Mouse (Mus musculus) liver, adult 2 months (tissue): ENCODE measurements around the gene Golgb1.

ENCODE experiments used
- CTCF ChIP-seq: fragments of 200-500 bp; IDR thresholded peaks from 2 replicates; pipeline ENCODE4 v1.5.1; 2011; ENCODE audit warnings: low read depth, low read length, control low read depth
- POLR2A ChIP-seq: fragments of 200-500 bp; IDR thresholded peaks from 2 replicates; pipeline ENCODE4 v1.6.1; 2011; ENCODE audit warnings: low read length, control low read depth; ENCODE audit not compliant: insufficient read depth; ENCODE audit errors: extremely low read depth

DNA sequence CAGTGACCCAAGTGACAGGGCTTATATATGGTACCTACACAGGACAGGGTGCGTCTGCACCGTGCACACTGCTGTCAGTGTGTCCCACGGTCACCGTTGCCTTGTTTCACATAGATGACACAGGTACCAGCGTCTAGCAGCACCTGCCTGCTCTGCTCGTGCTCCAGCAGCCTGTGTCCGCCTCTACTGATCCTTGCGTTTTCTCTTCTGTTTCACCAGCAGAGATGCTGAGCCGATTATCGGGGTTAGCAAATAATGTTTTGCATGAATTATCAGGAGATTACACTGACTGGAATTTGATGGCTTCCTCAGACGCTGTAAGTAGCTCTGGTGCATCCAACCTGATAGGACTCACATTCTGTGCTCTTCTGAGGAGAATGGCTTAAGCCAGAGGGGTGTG, 11.0 kb downstream of the Golgb1 start:
- TF ChIP-seq CTCF (no peak), POLR2A (no peak)
